Mouse (Mus musculus) lung, postnatal 4 days (tissue): Measurements from ENCODE around the gene Ipo9.
A peak's percentile ranks its signal among the peaks of the same experiment; 100 is the strongest.
"Not testable (repeated sequence)": the region's sequence is repeated elsewhere in the genome, so short reads cannot be mapped to it uniquely, and the experiment has no call there.

Experiments used
- DNase-seq, 2 experiments: peaks; one replicate each; pipeline ENCODE4 v3.0.0; 2021

Ipo9 gene

DNA sequence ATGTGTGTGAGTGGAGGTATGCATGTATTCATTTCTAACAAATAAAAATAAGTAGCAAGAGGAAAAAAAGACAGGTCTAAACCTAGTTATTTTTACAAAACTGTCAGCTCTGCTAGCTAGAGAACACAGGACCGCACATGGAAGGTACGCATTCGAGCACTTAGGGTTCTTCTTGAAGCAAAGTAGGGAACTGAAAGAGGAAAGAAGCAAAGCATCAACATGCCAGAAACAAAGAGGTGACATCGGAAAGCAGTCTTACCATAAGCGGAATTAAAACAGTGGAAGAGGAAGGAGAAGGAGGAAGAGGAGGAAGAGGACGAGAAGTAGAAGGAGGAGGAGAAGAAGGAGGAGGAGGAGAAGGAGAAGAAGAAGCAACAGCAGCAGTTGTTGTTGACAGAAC, 2.9 kb downstream of the Ipo9 start:
- DNase-seq = no peak

DNA sequence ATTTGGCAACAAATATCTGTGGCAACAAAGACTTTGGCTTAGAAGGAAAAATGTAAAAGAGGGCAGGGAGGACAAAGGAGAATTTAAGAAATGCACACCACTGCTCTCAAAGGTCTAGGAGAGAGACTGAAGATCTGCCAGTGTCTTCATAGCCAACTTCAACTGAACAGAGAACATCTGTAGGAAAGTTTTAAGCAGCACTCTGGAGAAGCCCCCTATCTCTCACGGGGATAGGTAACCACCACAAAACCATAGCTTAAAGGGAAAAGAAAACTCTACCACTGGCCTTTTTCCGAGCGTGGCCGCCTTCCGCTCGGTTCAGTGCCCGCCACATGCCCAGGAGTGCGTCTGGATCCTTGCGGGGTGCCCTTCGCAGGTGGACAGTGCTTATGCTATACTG, 3.7 kb downstream of the Ipo9 start:
- no peak for DNase-seq

DNA sequence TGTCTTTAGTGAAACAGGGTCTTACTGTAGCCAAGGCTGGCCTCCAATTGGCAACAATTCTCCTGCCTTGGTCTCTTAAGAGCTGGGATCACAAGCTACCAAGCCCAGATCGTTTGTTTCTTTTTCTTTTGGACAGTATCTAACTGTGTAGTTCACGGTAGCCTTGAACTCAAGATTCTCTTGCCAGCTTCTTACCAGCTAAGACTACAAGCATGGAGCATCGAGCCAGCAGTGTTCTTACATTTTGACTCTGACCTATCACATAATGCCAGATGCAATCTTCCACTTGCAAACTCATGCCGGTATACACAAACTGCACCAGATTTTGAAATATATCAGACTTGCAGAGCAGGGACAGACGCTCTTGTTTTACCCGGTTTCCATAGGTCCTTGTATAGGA, 7.5 kb downstream of the Ipo9 start:
- no peak for DNase-seq

DNA sequence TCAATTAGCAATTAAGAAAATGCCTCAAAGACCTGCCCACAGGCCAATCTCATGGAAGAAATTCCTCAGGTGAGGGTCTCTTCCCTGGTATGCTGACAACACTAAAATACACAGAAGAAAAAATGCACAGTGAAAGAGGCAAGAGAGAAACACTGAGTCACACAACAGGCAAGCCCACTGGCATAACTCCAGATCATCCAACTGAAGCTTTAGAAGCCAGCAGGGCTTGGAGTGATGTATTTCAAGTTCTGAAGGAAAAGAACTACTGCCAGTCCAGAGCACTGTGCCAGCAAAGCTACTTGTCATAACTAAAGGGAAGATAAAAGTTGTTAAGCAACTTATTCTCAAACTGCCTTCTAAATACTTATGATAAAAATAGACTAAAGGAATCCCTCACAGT, 16.3 kb downstream of the Ipo9 start:
- DNase-seq = no peak

GRCm38 (mm10) chr1:135412130-135412529, 18.2 kb downstream of the Ipo9 start:
- no peak for DNase-seq

- peak; percentile 65 to 74 for DNase-seq
These were observed 19.3 kb downstream of the Ipo9 start for GRCm38 (mm10) chr1:135410967-135411366.

DNA sequence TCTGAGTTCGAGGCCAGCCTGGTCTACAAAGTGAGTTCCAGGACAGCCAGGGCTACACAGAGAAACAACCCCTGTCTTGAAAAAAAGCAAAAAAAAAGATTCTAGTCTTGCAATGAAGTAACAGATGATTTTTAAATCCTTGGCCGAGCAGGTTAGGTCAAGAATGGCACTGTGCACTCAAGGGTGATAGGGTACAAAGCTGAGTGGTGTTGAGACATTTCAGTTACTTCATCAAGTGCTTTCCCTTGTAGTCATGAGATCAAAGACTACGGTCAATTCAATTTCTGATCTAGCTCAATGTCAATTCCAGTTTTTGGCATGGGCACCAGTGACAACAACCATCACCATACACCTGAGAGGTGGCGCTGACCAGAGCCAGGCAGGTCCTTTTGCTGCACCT, 21.3 kb downstream of the Ipo9 start:
- no peak for DNase-seq

DNA sequence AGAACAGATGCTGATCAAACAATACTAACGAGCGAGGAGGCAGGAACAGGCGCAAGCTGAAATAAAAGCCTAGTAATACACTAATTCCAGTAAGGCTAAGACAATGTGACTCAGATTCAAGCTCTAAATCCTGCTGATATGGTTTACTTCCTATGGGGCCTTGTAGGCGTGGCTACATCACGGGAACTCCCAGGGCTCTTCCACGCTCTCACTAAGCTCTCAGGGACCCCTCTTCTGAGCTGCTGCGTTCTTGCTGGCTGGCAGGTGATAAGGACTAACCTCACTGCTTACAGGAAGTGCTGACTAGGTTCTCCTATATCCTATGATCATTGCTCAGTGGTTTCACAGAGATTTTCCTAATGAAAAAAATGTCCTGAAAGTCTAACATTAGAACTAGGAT, 24.9 kb downstream of the Ipo9 start:
- no peak for DNase-seq

DNA sequence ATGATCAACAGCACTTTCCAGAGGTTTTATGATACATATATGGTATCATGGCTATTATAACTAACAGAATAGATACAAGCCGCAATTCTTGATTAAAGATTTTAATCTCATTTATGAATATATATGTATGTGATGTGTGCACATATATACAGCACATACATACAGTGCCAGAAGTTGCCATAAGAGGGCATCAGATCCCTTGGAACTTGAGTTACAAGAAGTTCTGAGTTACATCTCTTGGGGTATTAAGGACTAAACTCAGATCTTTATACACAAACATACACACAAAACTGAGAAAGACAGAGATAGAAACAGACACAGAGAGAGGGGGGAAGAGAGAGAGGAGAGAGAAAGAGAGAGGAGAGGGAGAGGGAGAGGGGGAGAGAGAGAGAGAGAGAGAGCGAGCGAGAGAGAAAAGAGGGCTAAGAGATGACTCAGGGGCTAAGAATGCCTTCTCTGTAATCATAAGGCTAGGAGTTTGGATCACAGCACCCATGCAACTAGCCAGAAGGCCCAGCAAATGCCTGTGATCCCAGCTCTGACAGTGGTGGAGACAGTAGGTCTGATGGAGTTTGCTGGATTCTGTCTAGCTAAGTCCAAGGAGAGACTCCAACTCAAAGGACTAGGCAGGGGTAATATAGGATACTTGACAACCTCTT, 28.7 kb downstream of the Ipo9 start:
- no peak for DNase-seq

GRCm38 (mm10) chr1:135399466-135399865, 30.8 kb downstream of the Ipo9 start:
- no peak for DNase-seq

GRCm38 (mm10) chr1:135385161-135385560, 45.1 kb downstream of the Ipo9 start:
- DNase-seq = no peak

- DNase-seq = no peak
These were observed 46.1 kb downstream of the Ipo9 start for GRCm38 (mm10) chr1:135384171-135384570.

DNA sequence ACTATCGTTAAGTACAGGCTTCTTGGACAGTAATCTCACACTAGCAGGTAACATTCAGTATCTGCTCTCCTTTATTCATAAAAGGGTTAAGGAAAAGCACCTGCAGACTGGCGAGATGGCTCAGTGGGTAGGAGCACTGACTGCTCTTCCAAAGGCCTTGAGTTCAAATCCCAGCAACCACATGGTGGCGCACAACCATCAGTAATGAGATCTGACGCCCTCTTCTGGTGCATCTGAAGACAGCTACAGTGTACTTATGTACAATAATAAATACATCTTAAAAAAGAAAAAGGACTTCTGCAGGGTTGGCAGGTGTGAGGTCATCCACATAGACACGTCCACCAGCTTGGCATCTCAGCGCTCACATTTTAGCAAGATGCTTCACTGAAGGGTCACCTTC, 48.7 kb downstream of the Ipo9 start:
- not testable (repeated sequence) for DNase-seq

DNA sequence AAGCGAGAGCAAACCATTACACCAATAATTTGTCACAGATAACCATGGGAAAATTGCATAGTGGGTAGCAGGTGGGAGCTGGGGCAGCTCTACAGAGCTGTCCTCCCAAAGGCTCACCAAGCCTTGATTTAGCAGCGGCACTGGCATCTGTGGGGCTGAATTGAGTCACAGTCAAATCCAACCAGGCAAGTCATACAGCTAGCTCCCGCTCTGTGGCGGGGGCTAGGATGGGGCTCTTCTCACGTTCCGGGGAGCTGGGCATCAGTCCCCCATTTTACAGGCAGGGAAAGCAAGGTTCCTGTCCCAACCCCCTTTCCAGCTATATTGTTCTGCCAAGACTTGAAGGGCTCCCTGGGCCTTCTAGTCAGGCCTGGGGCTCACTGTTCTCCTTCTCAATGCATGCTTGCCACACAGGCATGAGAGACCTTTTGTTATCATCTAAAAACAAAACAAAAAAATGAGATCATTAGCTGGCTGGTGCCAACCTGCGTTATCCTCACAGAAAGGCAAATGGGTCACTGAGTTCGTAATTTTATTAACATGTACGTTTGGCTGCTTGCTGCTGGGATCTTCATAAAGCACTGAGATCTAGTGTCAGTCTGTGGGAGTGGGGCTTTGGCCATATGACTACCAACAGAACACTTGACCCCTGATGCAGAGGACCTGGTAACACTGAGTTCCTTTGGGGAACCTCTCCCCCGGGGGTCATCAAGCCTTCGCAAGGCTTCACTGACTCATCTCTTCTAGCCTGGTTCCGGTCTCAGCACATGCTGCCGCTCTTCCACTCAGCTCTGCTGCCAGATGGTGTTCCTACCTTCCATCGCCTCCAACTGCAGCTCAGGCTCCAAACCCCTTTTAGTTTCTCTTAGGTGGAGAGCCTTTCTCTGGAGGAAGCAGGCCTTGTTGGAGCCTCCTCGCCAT, 50.0 kb downstream of the Ipo9 start:
- no peak for DNase-seq

GRCm38 (mm10) chr1:135379048-135379447, 51.3 kb downstream of the Ipo9 start:
- no peak for DNase-seq

GRCm38 (mm10) chr1:135378576-135378975, 51.7 kb downstream of the Ipo9 start:
- DNase-seq = no peak

- DNase-seq = peak; percentile 83 to 90
These were observed 55.3 kb downstream of the Ipo9 start, which contains the start of gene Shisa4 for GRCm38 (mm10) chr1:135374868-135375581. Gene Shisa4 (minus strand): TSS chr1:135375237.

- no peak for DNase-seq
These were observed 56.0 kb downstream of the Ipo9 start for GRCm38 (mm10) chr1:135374175-135374867.

DNA sequence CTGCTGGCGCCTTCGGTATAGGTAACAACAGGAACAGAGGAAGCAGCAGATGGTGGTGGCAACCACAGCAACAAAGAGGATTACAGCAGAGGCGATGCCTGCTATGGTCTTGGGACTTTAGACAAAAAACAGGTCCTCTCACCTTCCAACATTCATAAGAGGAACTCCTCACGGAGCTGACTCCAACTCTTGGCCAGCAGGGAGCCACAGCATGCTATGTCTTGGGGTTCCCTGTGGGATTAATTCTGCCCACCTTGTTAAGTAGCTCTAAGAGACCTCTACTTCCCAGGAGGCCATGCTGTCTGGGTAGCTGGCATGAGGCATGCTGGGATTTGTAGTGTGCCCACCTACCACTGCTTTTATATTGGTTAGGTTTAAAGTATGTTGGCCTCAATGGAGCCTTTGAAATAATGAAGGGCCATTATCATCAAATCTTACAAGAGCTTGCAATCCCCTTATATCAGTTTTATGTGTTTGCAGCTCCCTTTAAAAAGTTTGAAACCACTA, 57.1 kb downstream of the Ipo9 start:
- no peak for DNase-seq

- no peak for DNase-seq
These were observed 60.9 kb downstream of the Ipo9 start for GRCm38 (mm10) chr1:135369415-135369814.

GRCm38 (mm10) chr1:135368982-135369381, 61.3 kb downstream of the Ipo9 start:
- peak; percentile 72 to 73 for DNase-seq

- DNase-seq = peak; percentile 88 to 89
These were observed 62.1 kb downstream of the Ipo9 start for GRCm38 (mm10) chr1:135368245-135368644.

- no peak for DNase-seq
These were observed 62.7 kb downstream of the Ipo9 start for GRCm38 (mm10) chr1:135367595-135367994.
